Mouse (Mus musculus) stomach, postnatal 0 days (tissue): ENCODE results near the gene Dlgap4.

Source experiments
- CTCF ChIP-seq: IDR thresholded peaks from 2 replicates; pipeline ENCODE4 v1.5.1; 2016; ENCODE audit warnings: antibody characterized with exemption, low read depth, mild to moderate bottlenecking, moderate library complexity
- EP300 ChIP-seq: optimal IDR thresholded peaks from 2 replicates; pipeline ENCODE3; 2016; ENCODE audit warnings: antibody characterized with exemption

- TF ChIP-seq CTCF (no peak), EP300 (peak; percentile 77)
These were observed 169.2 kb downstream of the Dlgap4 start for GRCm38 (mm10) chr2:156782481-156783348.
